Mouse (Mus musculus): ENCODE data around the gene Acadm.

Acadm gene

GRCm38 (mm10) chr3:153944335-153944990, at the start of gene Acadm:
TSS of gene Acadm (minus strand) at chr3:153944632.
- peak; percentile 98 to 99 for DNase-seq

GRCm38 (mm10) chr3:153984428-153985340, 40.3 kb upstream of the Acadm start:
- peak; percentile 50 to 60 for DNase-seq

- DNase-seq = no peak
These were observed 36.2 kb upstream of the Acadm start for GRCm38 (mm10) chr3:153980611-153981010.

GRCm38 (mm10) chr3:153975791-153976190, 31.4 kb upstream of the Acadm start:
- no peak for DNase-seq

GRCm38 (mm10) chr3:153975060-153975459, 30.6 kb upstream of the Acadm start:
- DNase-seq = no peak

GRCm38 (mm10) chr3:153973949-153974760, 29.7 kb upstream of the Acadm start:
- DNase-seq = no peak

- DNase-seq = no peak
These were observed 28.9 kb upstream of the Acadm start, which contains the start of gene Slc44a5 for GRCm38 (mm10) chr3:153973171-153973948. TSS of gene Slc44a5 (plus strand) at chr3:153973436.

- no peak for DNase-seq
These were observed 25.0 kb upstream of the Acadm start for GRCm38 (mm10) chr3:153969451-153969850.

- peak; percentile 57 to 60 for DNase-seq
These were observed 24.1 kb upstream of the Acadm start for GRCm38 (mm10) chr3:153968549-153968948.

GRCm38 (mm10) chr3:153967447-153967846, 23.0 kb upstream of the Acadm start:
- no peak for DNase-seq

GRCm38 (mm10) chr3:153961632-153962389, 17.4 kb upstream of the Acadm start:
- peak in 1 of 2 experiments; percentile 11 for DNase-seq

- no peak for DNase-seq
These were observed 16.5 kb upstream of the Acadm start for GRCm38 (mm10) chr3:153960884-153961283.

- no peak for DNase-seq
These were observed 15.3 kb upstream of the Acadm start for GRCm38 (mm10) chr3:153959731-153960207.

- DNase-seq = peak; percentile 31 to 44
These were observed 14.8 kb upstream of the Acadm start for GRCm38 (mm10) chr3:153959035-153959730.

GRCm38 (mm10) chr3:153957916-153958315, 13.5 kb upstream of the Acadm start:
- DNase-seq = no peak

- DNase-seq = no peak
These were observed 3.7 kb upstream of the Acadm start for GRCm38 (mm10) chr3:153948176-153948575.

GRCm38 (mm10) chr3:153947271-153947670, 2.8 kb upstream of the Acadm start:
- no peak for DNase-seq

GRCm38 (mm10) chr3:153943901-153944334, 514 bp downstream of the Acadm start:
- no peak for DNase-seq

GRCm38 (mm10) chr3:153943003-153943640, 1.3 kb downstream of the Acadm start:
- DNase-seq = no peak

GRCm38 (mm10) chr3:153941613-153942012, 2.8 kb downstream of the Acadm start:
- no peak for DNase-seq
